Mouse (Mus musculus) small intestine, adult 2 months (tissue): ENCODE measurements around the gene Foxn2. TPM values are rescaled to one million over a fixed set of nuclear protein-coding genes. Genes with fewer than 3 reads are reported as not detected.

Source experiments
- H3K27ac ChIP-seq: fragments of 200-500 bp; 2 replicates; pipeline ENCODE4 v1.5.1; 2012; ENCODE audit warnings: low read depth, low read length, control low read depth, inconsistent platforms; ENCODE audit not compliant: insufficient read depth
- H3K27me3 ChIP-seq: fragments of 200-500 bp; 2 replicates; pipeline ENCODE4 v1.6.1; 2012; ENCODE audit warnings: mild to moderate bottlenecking, moderate library complexity, low read length, inconsistent platforms; ENCODE audit not compliant: control insufficient read depth, insufficient read depth
- H3K36me3 ChIP-seq: fragments of 200-500 bp; 2 replicates; pipeline ENCODE4 v1.6.1; 2012; ENCODE audit warnings: mild to moderate bottlenecking, low read length, control low read depth, inconsistent platforms; ENCODE audit not compliant: control insufficient read depth, insufficient read depth
- H3K4me1 ChIP-seq: fragments of 200-500 bp; 2 replicates; pipeline ENCODE4 v1.6.1; 2012; ENCODE audit warnings: low read length, inconsistent platforms, mixed read lengths; ENCODE audit not compliant: control insufficient read depth, insufficient read depth, insufficient read length
- H3K4me3 ChIP-seq: fragments of 200-500 bp; 2 replicates; pipeline ENCODE4 v1.5.1; 2012; ENCODE audit warnings: low read depth, mild to moderate bottlenecking, control low read depth, inconsistent platforms, low read length, moderate library complexity
- CTCF ChIP-seq: fragments of 200-500 bp; IDR thresholded peaks from 2 replicates; pipeline ENCODE4 v1.5.1; 2012; ENCODE audit warnings: low read depth, mild to moderate bottlenecking, control low read depth, inconsistent platforms, low read length, moderate library complexity, mixed read lengths; ENCODE audit not compliant: insufficient replicate concordance, insufficient read length; ENCODE audit errors: extremely low read depth
- POLR2A ChIP-seq: fragments of 200-500 bp; IDR thresholded peaks from 2 replicates; pipeline ENCODE4 v1.6.1; 2012; ENCODE audit warnings: low read depth, mild to moderate bottlenecking, control low read depth, inconsistent platforms, low read length, moderate library complexity
- whole genome bisulfite sequencing: fragments of 180-500 bp; shearing (Covaris S2); methylation state at CpG from one replicate; pipeline ENCODE4 v1.1.7; 2018; 5-methylcytosine and 5-hydroxymethylcytosine counted together
- polyA plus RNA-seq: library from polyadenylated mRNA; depleted of rRNA; stranded (reverse); fragments of >200 nt; gene quantifications from 2 replicates; pipeline ENCODE4 v1.2.3, GENCODE M21; 2012; rRNA removed

Gene Foxn2
- polyA plus RNA-seq = 2.1 and 2.5 TPM in 2 replicates

GRCm38 (mm10) chr17:88440285-88441000 lies at the start of gene Foxn2:
Foxn2 (plus strand) TSS chr17:88440711.
- H3K27ac ChIP-seq = peak within 1 kb of the TSS; percentile 93
- peak within 1 kb of the TSS; percentile 100 for H3K4me3 ChIP-seq
- TF ChIP-seq POLR2A = peak; percentile 78
- no peak for TF ChIP-seq CTCF
- under 1% methylated on average over 71 of the region's 93 CpGs for WGBS
- no peaks in the 10 kb centered on the region for H3K27me3 ChIP-seq
- H3K36me3 ChIP-seq = no peaks in the 10 kb centered on the region
- peaks cover 9% of the 10 kb centered on the region; the same call in 1 of the 2 replicates for H3K4me1 ChIP-seq

DNA sequence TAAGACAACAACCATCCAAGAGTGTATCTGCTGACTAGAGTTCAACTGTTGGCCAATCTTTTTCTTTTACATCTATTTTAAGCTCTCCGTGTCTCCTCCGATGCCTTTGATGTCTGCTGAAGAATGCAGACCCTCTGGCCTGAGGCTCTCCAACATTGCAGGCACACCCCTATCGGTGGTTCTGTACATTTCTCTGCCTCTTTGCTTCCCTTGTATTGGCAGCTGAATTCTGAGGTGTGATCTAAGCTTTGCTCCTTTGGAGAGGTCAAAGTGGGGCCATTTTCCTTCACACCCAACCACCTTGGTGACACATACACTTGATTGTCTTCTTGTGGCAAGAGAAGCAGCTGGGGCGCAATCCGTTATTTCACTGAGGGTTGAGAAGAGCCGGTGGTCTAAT lies 43.0 kb upstream of the Foxn2 start:
- Histone ChIP-seq H3K4me3 (no peak overlapping the region), H3K27ac (no peak overlapping the region), H3K27me3 (no peaks in the 10 kb centered on the region), H3K36me3 (no peaks in the 10 kb centered on the region), H3K4me1 (peaks cover 8% of the 10 kb centered on the region)
- TF ChIP-seq CTCF = no peak
- no peak for TF ChIP-seq POLR2A
- 95% methylated on average over 6 of the region's 6 CpGs for WGBS

- peaks cover 11% of the 10 kb centered on the region for H3K4me1 ChIP-seq
- no peaks in the 10 kb centered on the region for H3K27me3 ChIP-seq
- peak overlapping the region; percentile 54; the same call in 1 of the 2 replicates for H3K27ac ChIP-seq
- TF ChIP-seq CTCF (no peak), POLR2A (no peak)
- H3K36me3 ChIP-seq = no peaks in the 10 kb centered on the region
- H3K4me3 ChIP-seq = no peak overlapping the region
- 28% methylated on average over 6 of the region's 6 CpGs for whole genome bisulfite sequencing
Measured at GRCm38 (mm10) chr17:88398090-88398489, 42.4 kb upstream of the Foxn2 start.

DNA sequence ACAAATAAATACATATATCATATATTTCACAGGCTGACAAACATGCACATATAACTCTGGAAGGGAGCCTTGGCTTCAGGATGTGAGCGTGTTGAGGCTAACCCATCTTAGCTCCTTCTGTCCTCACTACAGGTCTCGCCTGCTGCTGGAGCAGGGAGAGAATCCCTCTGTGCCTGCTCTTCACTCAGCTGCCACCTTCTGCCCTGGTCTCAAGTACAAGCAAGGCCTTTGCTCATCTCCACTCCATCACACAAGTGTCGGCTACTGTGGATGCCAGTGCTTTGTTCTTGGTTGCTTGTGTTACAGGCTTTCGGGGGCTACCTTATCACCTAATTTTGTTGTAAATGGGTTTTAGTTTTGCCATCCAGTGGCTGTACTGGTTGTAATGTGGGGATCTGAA lies 41.7 kb upstream of the Foxn2 start:
- no peak overlapping the region for H3K4me3 ChIP-seq
- no peaks in the 10 kb centered on the region for H3K27me3 ChIP-seq
- H3K4me1 ChIP-seq = peaks cover 15% of the 10 kb centered on the region
- TF ChIP-seq POLR2A = no peak
- TF ChIP-seq CTCF = no peak
- 92% methylated on average over 4 of the region's 4 CpGs for WGBS
- H3K27ac ChIP-seq = no peak overlapping the region
- H3K36me3 ChIP-seq = no peaks in the 10 kb centered on the region

DNA sequence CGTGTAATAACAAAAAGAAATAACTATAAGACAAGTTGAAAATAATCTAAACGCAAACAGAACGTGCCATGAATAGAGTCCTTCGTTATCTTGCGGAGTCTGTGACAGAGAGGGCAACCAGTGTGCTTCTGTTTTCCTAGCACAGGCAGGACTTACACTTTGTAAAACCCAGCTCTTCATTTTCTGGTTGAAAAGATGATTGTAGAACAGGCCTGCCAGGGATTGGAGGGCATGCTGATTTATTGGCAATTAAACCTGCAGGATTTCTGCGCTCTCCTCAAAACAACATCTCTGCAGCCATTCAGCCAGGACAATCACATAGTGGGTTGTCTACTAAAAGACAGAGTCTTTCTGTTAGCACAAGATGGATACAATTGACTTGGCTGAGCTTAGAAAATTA lies 40.4 kb upstream of the Foxn2 start:
- H3K4me3 ChIP-seq = no peak overlapping the region
- no peak for TF ChIP-seq CTCF
- TF ChIP-seq POLR2A = no peak
- H3K27ac ChIP-seq = no peak overlapping the region
- H3K27me3 ChIP-seq = no peaks in the 10 kb centered on the region
- 80% methylated on average over 6 of the region's 6 CpGs for WGBS
- H3K36me3 ChIP-seq = no peaks in the 10 kb centered on the region
- H3K4me1 ChIP-seq = peaks cover 19% of the 10 kb centered on the region

- Histone ChIP-seq H3K27ac (no peak overlapping the region), H3K27me3 (no peaks in the 10 kb centered on the region), H3K36me3 (no peaks in the 10 kb centered on the region), H3K4me1 (peaks cover 19% of the 10 kb centered on the region), H3K4me3 (no peak overlapping the region)
- TF ChIP-seq POLR2A (no peak), CTCF (no peak)
- WGBS = 83% methylated on average over 15 of the region's 15 CpGs
Measured at GRCm38 (mm10) chr17:88400702-88401475, 39.6 kb upstream of the Foxn2 start.

DNA sequence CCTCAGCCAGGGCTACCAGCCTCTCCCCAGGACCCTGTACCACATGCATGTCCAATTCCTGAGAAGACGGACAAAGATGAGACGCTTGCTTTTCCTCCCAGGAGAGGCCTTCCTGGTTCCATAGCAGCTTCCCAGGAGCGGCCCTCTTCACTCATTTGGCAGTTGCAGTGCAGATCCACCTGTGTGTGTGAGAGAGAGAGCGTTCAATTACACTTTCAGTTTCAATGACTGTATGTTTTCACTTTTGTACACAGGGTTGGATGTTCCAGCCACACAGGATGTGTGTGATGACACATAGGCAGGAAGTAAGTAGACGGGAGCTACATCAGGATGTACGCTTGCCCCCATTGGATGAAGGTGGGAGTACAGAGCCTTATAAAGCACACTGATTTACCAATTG lies 37.2 kb upstream of the Foxn2 start:
- Histone ChIP-seq H3K36me3 (no peaks in the 10 kb centered on the region), H3K4me1 (peaks cover 15% of the 10 kb centered on the region), H3K4me3 (peak overlapping the region; percentile 17), H3K27me3 (no peaks in the 10 kb centered on the region), H3K27ac (peak overlapping the region; percentile 44)
- WGBS = 24% methylated on average over 6 of the region's 6 CpGs
- TF ChIP-seq CTCF (no peak), POLR2A (no peak)
